Mouse (Mus musculus) ovary, adult 18-20 months (tissue): ENCODE data around the gene Map1b.
A peak's percentile ranks its signal among the peaks of the same experiment; 100 is the strongest.

Experiments used
- DNase-seq: peaks from one replicate; pipeline ENCODE4 v3.0.0; 2022; ENCODE audit warnings: low spot score, mixed read lengths

The Map1b gene

GRCm38 (mm10) chr13:99447002-99447401, 69.3 kb downstream of the Map1b start:
- DNase-seq, result no peak

DNA sequence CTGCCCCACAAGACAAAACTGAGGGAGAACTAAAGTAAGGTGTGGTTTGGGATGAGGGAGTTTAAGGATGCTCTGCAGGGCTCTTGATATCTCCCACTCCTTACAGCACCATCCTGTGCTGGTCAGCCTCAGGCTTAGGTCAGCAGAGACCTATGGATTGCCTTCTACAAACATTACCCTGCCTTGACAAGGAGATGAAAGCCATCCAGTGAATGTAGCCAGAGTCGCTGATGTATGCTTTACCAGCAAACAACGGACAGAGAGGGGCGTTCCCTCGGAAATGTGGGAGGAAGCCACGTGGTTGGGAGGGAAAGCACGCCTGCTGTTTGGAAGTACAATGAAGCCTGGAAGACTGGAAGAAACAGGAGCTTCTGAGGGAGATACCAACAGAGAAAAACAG, 71.5 kb downstream of the Map1b start:
- no peak for DNase-seq

GRCm38 (mm10) chr13:99444431-99444871, 71.9 kb downstream of the Map1b start:
- DNase-seq, result no peak

- no peak for DNase-seq
Observed at GRCm38 (mm10) chr13:99443484-99444175, 72.7 kb downstream of the Map1b start.

DNA sequence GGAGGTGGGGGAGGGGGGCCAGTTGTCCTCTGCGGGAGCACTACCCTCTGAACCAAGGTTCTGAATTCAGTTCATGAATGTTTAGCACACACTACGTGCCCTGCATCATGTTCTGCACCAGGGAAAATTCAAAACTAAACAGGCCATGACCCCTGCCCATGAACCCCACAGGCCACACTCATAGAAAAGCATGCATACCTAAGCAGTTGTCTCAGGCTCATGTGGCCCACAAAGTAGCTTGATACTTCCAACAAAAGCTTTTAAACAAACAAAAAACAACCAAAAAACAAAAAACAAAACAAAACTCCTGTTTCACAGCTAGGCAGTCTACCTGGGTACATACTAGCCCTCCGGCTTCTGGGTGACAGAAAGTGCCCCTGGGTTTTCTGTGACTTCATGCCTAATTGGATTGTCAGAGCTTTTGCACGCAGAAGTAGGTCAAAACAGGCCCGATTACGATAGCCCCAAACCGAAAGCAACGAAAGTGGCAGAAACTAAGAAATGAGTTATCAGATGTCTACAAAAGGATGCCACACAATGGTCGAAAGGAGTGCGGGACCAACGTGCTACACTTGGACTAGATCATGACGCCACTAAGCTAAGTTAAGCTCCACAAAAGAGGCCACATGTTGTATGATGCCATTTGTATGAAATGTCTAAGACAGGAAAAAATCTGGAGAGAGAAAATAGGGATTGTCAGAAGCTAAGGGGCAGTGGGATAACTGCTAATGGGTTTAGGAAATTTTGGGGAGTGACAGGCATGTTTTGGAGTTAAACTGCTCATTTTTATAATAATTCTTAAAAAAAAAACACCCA, 73.7 kb downstream of the Map1b start:
- DNase-seq, result no peak

DNA sequence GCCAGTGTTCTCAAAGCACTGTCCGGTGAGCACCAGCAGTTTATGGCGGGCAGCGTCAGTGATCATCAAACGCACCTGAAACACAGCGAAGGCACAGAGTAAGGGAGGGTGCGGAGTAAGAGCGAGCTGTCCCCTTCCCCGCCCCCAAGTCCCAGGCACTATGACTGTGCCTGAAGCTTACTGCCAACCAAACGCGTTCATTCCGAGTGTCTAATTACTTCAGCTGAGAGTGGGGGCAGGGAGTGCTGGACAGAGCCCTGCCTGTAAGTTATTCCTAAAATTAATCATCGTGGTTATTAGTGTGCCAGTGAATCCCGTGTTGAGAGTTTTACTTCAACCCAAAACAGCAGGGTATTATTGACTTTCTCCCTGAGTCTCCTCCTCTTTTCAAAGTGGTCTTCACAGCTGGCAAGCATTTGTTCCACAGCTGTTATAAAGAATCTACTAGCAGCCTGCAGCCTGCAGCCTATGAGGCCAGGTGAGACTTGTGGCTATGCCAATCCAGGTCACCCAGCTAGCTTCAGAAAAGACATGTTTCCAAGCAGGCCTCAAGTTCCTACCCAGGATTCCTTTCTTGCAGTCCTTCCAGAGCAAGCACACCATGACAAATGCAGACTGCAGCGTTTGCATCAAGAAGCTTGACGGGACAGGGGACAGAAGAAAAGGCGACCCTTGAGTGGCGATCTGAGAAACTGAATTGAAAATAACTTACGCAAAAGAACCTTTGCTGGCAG, 74.5 kb downstream of the Map1b start:
- DNase-seq, result no peak

- DNase-seq, result no peak
Observed at GRCm38 (mm10) chr13:99440228-99440627, 76.1 kb downstream of the Map1b start.

DNA sequence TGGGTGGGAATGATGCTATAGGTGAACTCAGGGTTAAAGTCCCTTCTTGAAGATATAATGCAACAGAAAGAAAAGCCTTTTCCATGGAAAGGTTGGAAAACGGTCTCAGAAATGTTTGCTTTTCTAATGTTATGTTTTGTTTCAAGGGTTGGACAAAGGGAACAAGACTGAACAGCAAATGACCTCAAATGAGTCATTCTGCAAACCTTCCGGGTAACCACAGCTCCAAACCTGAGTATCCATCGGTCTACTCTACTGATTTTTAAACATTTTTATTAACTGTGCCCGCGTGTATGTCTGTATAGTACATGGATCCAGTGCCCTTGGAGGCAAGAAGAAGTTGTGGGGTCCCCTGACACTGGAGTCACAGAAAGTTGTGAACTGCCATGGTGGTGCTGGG, 77.0 kb downstream of the Map1b start:
- DNase-seq, result no peak

- DNase-seq, result no peak
Observed at GRCm38 (mm10) chr13:99437051-99437450, 79.3 kb downstream of the Map1b start.

- DNase-seq, result no peak
Observed at GRCm38 (mm10) chr13:99434494-99434893, 81.8 kb downstream of the Map1b start.

DNA sequence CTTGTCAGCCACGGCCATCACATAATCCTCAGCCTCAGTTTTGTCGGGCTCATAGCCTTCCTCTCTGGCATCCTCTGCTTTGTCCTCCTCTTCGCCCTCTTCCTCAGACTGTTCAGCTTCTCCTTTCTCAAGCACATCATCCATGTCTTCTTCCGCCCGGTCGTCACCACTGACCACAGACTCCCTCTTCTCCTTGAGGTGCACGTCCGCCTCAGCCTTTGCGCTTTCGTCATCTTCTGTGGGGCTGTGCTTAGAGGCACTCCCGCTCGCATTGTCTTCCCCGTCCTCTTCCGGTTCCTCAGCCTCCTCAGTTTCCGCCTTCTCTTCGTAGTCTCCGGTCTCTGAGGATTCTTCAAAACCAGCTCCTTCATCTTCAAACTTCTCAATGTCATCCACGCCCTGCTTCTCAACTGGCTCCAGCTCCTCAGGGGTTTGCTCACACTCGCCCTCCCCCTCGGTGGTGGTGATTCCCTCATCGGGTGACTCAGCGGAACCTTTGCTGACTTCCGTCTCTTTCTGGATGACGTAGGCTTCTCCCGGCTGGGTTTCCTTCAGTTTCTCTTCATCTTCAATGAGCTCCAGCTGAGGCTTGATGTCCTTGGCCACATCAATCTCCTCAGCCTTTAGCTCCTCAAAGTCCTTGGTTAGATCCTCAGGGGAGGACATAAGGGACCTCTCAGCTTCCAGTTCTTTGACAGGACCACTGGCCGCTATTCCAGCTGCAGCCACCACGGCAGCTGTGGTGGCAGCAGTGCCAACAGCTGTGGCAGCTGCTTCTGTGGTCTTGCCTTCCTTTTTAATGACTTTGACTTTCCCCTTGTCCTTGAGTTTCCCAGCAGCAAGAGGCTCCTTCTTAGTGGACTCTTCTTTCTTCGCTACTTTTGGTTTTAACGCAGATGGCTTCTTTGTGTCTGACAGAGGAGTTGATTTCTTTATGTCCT, 83.0 kb downstream of the Map1b start:
- DNase-seq, result no peak

- no peak for DNase-seq
Observed at GRCm38 (mm10) chr13:99423581-99423980, 92.8 kb downstream of the Map1b start.

DNA sequence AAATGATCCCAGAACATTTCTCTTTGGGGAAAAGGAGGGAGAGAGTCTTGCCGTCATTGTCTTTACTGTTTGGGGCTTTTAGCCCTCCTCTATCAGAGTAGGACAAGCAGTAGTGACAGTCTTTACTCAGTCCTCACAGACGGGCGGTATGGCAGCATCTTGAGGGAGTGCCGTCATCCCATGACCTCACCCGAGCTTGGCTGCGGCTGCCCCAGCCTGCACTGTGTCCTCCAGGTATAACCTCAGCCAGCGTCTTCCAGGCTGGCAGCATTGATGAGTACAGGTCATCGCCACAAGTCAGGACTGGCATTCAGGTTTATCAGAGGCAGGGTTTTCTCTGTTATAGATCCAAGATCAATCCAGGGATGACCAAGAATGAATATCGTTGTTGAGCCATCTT, 99.7 kb downstream of the Map1b start:
- no peak for DNase-seq

DNA sequence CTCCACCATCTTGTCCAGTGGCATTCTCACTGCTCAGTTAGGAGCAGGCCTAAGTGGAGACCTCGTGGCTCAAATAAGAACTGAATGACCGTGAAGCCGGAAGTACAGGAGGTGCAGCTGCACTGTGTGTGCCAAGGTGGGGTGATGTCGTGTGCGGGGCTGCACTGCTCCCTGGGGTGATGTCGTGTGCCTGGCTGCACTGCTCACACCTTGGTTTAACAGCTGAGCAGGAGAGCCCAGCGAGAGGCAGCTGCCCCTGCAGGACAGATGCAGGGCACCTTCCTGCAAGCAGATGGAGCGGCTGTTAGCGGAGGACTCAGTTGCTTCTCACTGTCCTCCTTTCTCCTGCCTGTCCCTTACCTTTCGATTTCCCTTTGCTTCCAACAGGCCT, 102.0 kb downstream of the Map1b start:
- DNase-seq, result no peak

- no peak for DNase-seq
Observed at GRCm38 (mm10) chr13:99413481-99414351, 102.6 kb downstream of the Map1b start.

- DNase-seq, result peak; percentile 37
Observed at GRCm38 (mm10) chr13:99412477-99413080, 103.8 kb downstream of the Map1b start.

DNA sequence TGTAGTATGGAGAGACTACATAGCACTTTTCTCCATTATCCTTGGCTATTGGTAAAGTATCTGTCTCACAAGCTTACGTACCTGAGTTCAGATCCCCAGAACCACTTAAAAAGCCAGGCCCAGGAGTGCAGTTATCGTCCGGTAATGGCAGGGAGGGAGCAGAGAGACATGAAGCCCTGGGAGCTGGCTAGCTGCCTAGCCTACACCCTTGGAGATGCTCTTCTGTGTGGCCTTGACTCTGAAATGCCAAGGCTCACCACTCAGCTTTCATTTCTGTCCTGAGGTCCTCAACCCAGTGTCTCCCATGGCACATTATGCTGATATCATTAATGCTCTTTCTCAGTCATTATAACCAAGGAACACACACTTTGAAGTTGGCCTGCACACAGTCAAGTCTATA, 104.6 kb downstream of the Map1b start:
- peak; percentile 68 for DNase-seq

DNA sequence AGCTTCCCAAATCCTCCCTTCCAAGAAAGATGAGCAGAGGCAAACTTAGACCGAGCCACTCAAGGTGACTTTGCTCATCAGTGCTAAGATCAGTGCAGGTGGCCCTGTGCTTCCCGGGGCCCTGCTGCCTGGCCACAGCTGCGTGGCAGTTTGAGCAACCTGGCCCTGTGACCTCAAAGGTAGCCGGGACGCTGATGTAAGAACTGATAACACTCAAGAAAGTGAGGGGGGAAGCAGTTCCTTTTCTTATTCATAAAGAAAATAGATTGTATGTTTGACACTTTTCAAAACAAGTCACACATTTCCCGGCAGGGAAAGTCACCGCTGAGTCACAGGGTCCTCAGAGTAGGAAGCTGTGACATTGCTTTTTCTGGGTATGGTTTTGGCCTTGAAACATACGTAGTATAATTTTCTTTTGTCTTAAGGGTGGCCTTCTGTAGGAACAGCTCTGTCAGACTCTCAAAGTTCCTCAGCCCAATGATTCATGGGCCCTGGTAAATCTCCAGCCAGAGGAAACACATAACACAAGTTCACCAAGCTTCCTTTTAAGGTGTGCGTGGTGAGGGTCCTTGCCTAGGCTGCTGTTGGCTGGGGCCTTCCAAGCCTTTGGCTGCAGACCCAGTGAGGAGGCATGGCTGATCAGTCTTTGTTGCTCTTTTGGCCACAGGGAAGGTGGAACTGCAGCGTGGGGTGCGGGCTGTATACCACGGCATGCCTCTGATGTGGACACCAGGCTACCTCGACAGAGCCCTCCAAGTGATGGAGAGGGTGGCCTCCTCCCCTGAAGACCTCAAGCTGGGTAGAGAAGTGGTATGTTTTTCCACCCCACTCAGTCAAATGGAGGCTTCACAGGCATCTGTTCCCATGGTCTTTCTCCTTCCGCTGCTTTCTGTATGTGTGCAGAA, 105.5 kb downstream of the Map1b start:
- DNase-seq, result no peak

DNA sequence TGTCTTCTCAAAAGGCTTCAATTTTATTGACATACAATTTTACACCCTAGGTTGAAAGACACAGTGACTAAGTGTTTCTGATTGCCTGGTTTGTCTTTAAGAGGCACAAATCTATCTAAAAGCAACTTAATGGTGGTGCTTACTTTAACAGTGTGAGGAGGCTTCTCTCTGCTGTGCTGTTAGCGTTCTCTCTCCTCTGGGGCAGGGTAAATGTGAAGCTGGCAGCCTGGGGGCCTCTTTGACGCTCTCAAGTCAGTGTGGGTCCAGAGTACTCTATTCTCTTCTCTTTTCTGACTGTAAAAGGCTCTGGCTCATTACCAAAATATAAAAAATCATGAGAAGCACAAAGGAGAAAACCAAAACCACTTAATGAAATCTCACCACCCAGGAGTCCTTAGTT, 107.1 kb downstream of the Map1b start:
- no peak for DNase-seq
